In the genomic region with DNA sequence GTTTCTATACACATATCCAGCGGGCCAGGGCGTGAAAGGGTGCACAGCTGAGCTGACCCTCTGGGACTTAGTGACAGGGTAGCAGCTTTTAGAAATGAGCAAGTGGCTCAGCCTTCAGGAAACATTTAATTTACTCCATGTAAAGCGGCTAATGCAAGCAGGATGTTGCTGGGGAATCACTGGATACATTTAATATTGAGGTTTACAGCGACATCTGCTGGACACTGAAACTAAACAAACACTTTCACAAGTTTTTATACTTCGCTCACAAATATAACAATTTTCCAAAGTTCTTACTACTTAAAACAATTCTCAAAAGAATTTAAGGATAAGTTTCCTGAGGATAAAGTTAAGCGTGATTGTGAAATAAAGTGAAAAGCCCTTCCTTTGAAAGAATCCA, we compare ENCODE assay signal across 11 mouse cellular contexts.
A peak's percentile ranks its signal among the peaks of the same experiment; 100 is the strongest.
DNase-seq lines count a peak whose midpoint lies in the region; ATAC-seq and TF ChIP-seq lines count a peak whose summit lies in the region.
"Had no signal": no experiment of that assay in that cellular context is flagged by ENCODE, and none has a peak within 500 bp of the region (broad histone marks: within the 10 kb centered on the region; RNA-seq: fewer than 3 reads in every experiment).

No protein-coding gene starts in this region.

- no peak for TF ChIP-seq EP300 in heart, postnatal 0 days (IDR thresholded peaks at IDR 0.05; ENCODE audit: low read depth)

- H3K4me2 ChIP-seq in heart, postnatal 0 days (ENCODE audit: low read depth, low read length), result no peak overlapping the region
- H3K4me2 ChIP-seq in midbrain, embryonic 14.5 days (ENCODE audit: low read length), result no peak overlapping the region
- no peak overlapping the region for H3K4me2 ChIP-seq in midbrain, embryonic 16.5 days (ENCODE audit: low read length)
- H3K4me2 ChIP-seq: lung, embryonic 15.5 days; neural tube, embryonic 12.5 days had no signal

- H3K27ac ChIP-seq in heart, postnatal 0 days (ENCODE audit: low read depth), result no peak overlapping the region
- no peak overlapping the region for H3K27ac ChIP-seq in midbrain, embryonic 14.5 days (replicated peaks; ENCODE audit: low read depth, low read length)
- no peak overlapping the region for H3K27ac ChIP-seq in midbrain, embryonic 16.5 days (ENCODE audit: low read length)
- H3K27ac ChIP-seq: lung, embryonic 15.5 days; neural tube, embryonic 12.5 days had no signal

- DNase-seq in heart, postnatal 0 days (ENCODE audit: low spot score), result no peak
- no peak for DNase-seq in heart, adult 9 months (ENCODE audit: low spot score in 2 of 2)
- DNase-seq in midbrain, embryonic 14.5 days, result peak; percentile 73
- DNase-seq in brain, adult 2 months (ENCODE audit: low read depth, low spot score), result peak; percentile 57
- DNase-seq in retina, embryonic 14.5 days (ENCODE audit: low spot score), result peak; percentile 35
- DNase-seq in left cerebral cortex, postnatal 14 days (ENCODE audit: low spot score in 2 of 2), result no peak
- DNase-seq in adrenal gland, postnatal 36 days, result no peak

- intact Hi-C loops in left cerebral cortex, postnatal 14 days (cut with DNase I), result no loop called here

- peak; percentile 44 for TF ChIP-seq CTCF in heart, postnatal 0 days (IDR thresholded peaks at IDR 0.05; ENCODE audit: low read depth)

- H3K27me3 ChIP-seq in heart, postnatal 0 days (ENCODE audit: control insufficient read depth, insufficient read depth, low read length), result no peaks in the 10 kb centered on the region
- H3K27me3 ChIP-seq in midbrain, embryonic 14.5 days (ENCODE audit: control insufficient read depth, insufficient read depth, low read length), result no peaks in the 10 kb centered on the region
- no peaks in the 10 kb centered on the region for H3K27me3 ChIP-seq in midbrain, embryonic 16.5 days (ENCODE audit: control insufficient read depth, insufficient read depth, low read depth, low read length)
- H3K27me3 ChIP-seq: lung, embryonic 15.5 days; neural tube, embryonic 12.5 days had no signal

- H3K4me1 ChIP-seq in heart, postnatal 0 days (ENCODE audit: control insufficient read depth, insufficient read depth), result 0 out of 2 replicates have a peak, but pooled peaks cover 6% of the 10 kb centered on the region
- no peaks in the 10 kb centered on the region for H3K4me1 ChIP-seq in midbrain, embryonic 14.5 days (ENCODE audit: control insufficient read depth, insufficient read depth, low read length)
- no peaks in the 10 kb centered on the region; the same call in 1 of the 2 replicates for H3K4me1 ChIP-seq in midbrain, embryonic 16.5 days (ENCODE audit: control insufficient read depth, insufficient read depth, low read length)

- no peak overlapping the region for H3K9ac ChIP-seq in heart, postnatal 0 days (replicated peaks; ENCODE audit: low read depth, low read length)
- no peak overlapping the region for H3K9ac ChIP-seq in midbrain, embryonic 14.5 days (replicated peaks; ENCODE audit: low read length)
- no peak overlapping the region for H3K9ac ChIP-seq in midbrain, embryonic 16.5 days (ENCODE audit: low read depth, low read length)
- H3K9ac ChIP-seq: lung, embryonic 15.5 days; neural tube, embryonic 12.5 days had no signal

- no peak for ATAC-seq in heart, postnatal 0 days (ENCODE audit: insufficient read depth, low read depth)
- no peak for ATAC-seq in midbrain, embryonic 14.5 days (ENCODE audit: low FRiP score, low TSS enrichment)
- ATAC-seq in midbrain, embryonic 16.5 days, result no peak

- H3K9me3 ChIP-seq in heart, postnatal 0 days (replicated peaks; ENCODE audit: control insufficient read depth, low read length), result no peaks in the 10 kb centered on the region
- no peaks in the 10 kb centered on the region for H3K9me3 ChIP-seq in midbrain, embryonic 14.5 days (ENCODE audit: control insufficient read depth, low read length)
- no peaks in the 10 kb centered on the region for H3K9me3 ChIP-seq in midbrain, embryonic 16.5 days (replicated peaks; ENCODE audit: control insufficient read depth, low read length, poor library complexity, severe bottlenecking)
- H3K9me3 ChIP-seq: lung, embryonic 15.5 days; neural tube, embryonic 12.5 days had no signal

- H3K4me3 ChIP-seq in heart, postnatal 0 days (ENCODE audit: low read depth, low read length), result no peak overlapping the region
- no peak overlapping the region for H3K4me3 ChIP-seq in midbrain, embryonic 14.5 days (replicated peaks; ENCODE audit: low read depth, low read length)
- no peak overlapping the region for H3K4me3 ChIP-seq in midbrain, embryonic 16.5 days (ENCODE audit: low read depth, low read length)
- H3K4me3 ChIP-seq: lung, embryonic 15.5 days; neural tube, embryonic 12.5 days had no signal

- WGBS in heart, postnatal 0 days, result 76% methylated on average over 6 of the region's 6 CpGs
- 86% methylated on average over 6 of the region's 6 CpGs for WGBS in midbrain, embryonic 14.5 days
- WGBS in midbrain, embryonic 16.5 days, result 85% methylated on average over 6 of the region's 6 CpGs

- peaks cover 83% of the 10 kb centered on the region for H3K36me3 ChIP-seq in heart, postnatal 0 days (replicated peaks; ENCODE audit: control insufficient read depth, insufficient read depth, low read length)
- H3K36me3 ChIP-seq in midbrain, embryonic 14.5 days (ENCODE audit: control insufficient read depth, insufficient read depth, low read length), result peaks cover 87% of the 10 kb centered on the region
- H3K36me3 ChIP-seq in midbrain, embryonic 16.5 days (ENCODE audit: control insufficient read depth, insufficient read depth, low read length), result peaks cover 44% of the 10 kb centered on the region
- H3K36me3 ChIP-seq: G1E had no signal

Comparison
In these comparisons a context has a peak if more than half of its experiments do, and no peak if none do; other contexts are left out.
1. DNase-seq: peak in midbrain, embryonic 14.5 days (single experiment), brain, adult 2 months (single experiment) and retina, embryonic 14.5 days (single experiment); none in heart, postnatal 0 days (single experiment), heart, adult 9 months (0 of 2), left cerebral cortex, postnatal 14 days (0 of 2) and adrenal gland, postnatal 36 days (0 of 2).